Mouse (Mus musculus) cortical plate, adult 2 months (tissue): ENCODE results near the gene Alg2.

Experiments used
- CTCF ChIP-seq: fragments of 200-500 bp; IDR thresholded peaks from 2 replicates; pipeline ENCODE4 v1.5.1; 2011; ENCODE audit warnings: mild to moderate bottlenecking, control low read depth, low read length; ENCODE audit not compliant: insufficient read depth; ENCODE audit errors: extremely low read depth
- POLR2A ChIP-seq: fragments of 200-500 bp; IDR thresholded peaks from 2 replicates; pipeline ENCODE4 v1.6.1; 2011; ENCODE audit warnings: mild to moderate bottlenecking, low read length, control low read depth; ENCODE audit not compliant: insufficient read depth; ENCODE audit errors: extremely low read depth

DNA sequence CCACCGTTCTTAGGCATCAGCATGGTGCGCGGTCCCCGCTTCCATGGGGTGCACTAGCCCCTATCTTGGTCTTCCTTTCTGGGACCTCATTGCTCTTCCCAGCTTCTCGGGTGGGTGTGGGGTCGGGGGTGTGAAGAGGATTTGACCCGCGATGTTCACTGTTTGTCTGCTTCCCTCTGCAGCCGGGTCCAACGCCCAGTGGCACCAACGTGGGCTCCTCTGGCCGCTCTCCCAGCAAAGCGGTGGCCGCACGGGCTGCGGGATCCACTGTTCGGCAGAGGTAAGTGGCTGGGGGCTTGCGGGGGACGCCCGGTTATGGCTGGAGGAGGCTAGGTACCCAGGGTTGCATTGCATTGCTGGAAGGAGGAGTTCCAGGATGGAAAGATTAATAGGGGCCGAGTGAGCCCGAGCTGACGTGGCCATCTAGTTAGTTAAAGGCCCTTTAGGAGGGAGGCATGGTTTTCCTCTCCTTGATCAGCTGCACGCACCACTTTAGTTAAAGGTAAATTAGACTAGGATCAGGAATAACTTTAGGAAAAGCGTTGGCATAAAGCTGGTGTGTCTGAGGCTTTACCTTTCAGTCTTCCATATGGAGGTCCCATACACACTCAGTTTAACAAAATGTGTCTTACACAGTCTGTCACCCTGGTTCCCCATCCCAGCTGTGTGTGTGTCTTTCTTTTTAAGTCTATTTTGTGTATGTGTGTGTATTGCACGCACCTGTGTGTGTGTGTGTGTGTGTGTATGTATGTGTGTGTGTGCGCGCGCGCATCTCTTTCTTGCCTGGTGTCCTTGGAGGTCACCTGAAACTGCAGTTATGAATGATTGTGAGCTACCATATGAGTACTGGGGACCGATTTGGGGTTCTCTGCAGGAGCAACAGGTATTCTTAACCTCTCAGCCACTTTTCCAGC is 854 bp upstream of the Alg2 start:
- no peak for TF ChIP-seq CTCF
- no peak; the same call in 1 of the 2 replicates for TF ChIP-seq POLR2A
